Mouse (Mus musculus) lung, embryonic 16.5 days (tissue): Measurements from ENCODE around the gene Ercc1. TPM values are rescaled to one million over a fixed set of nuclear protein-coding genes. Genes with fewer than 3 reads are reported as not detected.
A peak's percentile ranks its signal among the peaks of the same experiment; 100 is the strongest.

ENCODE experiments used
- ATAC-seq: fragments of 200-750 bp; cut with Nextera tagmentation; 2 replicates; pipeline ENCODE4 v1.8.0; 2017; ENCODE audit warnings: low read depth, mild to moderate bottlenecking, moderate library complexity
- H3K27ac ChIP-seq: fragments of 300-500 bp; sonication (generic); 2 replicates; pipeline ENCODE4 v1.5.1; 2014; ENCODE audit warnings: mild to moderate bottlenecking, control low read depth, low read length
- H3K27me3 ChIP-seq: fragments of 300-500 bp; sonication (generic); 2 replicates; pipeline ENCODE4 v1.6.1; 2014; ENCODE audit warnings: low read depth, low read length, mixed read lengths; ENCODE audit not compliant: control insufficient read depth, insufficient read depth
- H3K36me3 ChIP-seq: fragments of 300-500 bp; sonication (generic); 2 replicates; pipeline ENCODE4 v1.6.1; 2014; ENCODE audit warnings: low read length; ENCODE audit not compliant: control insufficient read depth, insufficient read depth
- H3K4me1 ChIP-seq: fragments of 300-500 bp; sonication (generic); replicated peaks from 2 replicates; pipeline ENCODE4 v1.6.1; 2014; ENCODE audit warnings: low read length, mixed read lengths; ENCODE audit not compliant: control insufficient read depth, insufficient read depth
- H3K4me2 ChIP-seq: fragments of 300-500 bp; sonication (generic); 2 replicates; pipeline ENCODE4 v1.6.1; 2014; ENCODE audit warnings: low read depth, low read length, control low read depth
- H3K4me3 ChIP-seq: fragments of 300-500 bp; sonication (generic); 2 replicates; pipeline ENCODE4 v1.5.1; 2014; ENCODE audit warnings: mild to moderate bottlenecking, low read length, control low read depth
- H3K9ac ChIP-seq: fragments of 300-500 bp; sonication (generic); 2 replicates; pipeline ENCODE4 v1.6.1; 2014; ENCODE audit warnings: low read length, control low read depth
- H3K9me3 ChIP-seq: fragments of 300-500 bp; sonication (generic); 2 replicates; pipeline ENCODE4 v1.6.1; 2016; ENCODE audit warnings: low read length; ENCODE audit not compliant: control insufficient read depth
- WGBS: fragments of 180-500 bp; shearing (Covaris S2); extraction: QIAGEN DNeasy Blood & Tissue Kit; methylation state at CpG from one replicate; pipeline ENCODE4 v1.1.7; 2014; 5-methylcytosine and 5-hydroxymethylcytosine counted together
- polyA plus RNA-seq: library from polyadenylated mRNA; unstranded; fragments of >200 nt; fragmentation: Nextera tagmentation; extraction: Ambion mirVana; gene quantifications from 2 replicates; pipeline ENCODE4 v1.2.1, GENCODE M21; 2015

Ercc1 gene
- polyA plus RNA-seq, 1 experiment from 2014 or later: 79.9 TPM

DNA sequence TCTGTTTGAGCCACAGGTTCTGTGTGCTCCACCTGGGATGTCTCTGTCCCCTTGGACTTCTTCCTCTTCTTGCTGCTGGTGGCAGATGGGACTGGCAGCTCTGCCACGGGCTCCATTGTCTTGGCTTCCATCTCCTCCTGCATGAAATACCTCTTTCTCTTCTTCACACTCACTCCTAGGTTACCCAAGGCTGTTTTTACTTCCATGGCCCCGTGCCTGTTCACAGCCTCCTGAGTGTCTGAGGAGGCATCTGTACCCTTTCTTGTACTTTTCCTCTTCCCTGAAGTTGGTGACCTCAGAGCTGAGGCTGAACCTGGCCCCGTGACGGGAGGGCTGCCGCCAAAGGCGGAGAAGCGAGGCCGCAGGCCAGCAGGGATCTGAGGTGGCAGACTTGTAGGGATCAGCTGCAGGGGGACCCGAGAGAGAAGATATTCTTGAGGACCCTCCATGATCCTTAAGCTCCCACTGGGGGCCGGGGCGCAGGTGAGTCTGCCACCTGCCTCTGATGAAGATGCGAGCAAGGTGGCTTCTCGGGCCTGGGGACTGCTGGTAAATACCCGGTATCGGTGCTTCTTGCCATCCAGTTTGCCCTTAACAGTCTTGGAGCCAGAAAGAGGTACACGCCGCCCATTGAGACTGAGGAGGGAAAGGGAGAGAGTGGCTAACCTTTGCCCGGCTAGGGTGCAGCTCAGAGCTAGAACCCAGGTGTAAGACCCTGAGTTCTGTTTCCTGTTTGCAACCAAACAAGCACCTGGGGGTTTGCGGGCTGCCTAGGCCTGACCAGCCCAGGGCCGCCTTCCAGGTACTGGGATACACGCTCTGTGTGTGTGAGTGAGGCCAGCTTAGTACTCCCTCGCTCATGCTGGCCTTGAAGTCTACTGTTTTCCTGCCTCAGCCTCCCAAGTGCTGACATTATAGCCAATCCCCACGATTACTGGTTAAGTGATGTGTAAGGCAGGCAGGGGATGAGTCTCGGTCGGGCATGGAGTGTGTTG is 13.1 kb downstream of the Ercc1 start:
- Histone ChIP-seq H3K9ac (no peak overlapping the region), H3K4me1 (peaks cover 9% of the 10 kb centered on the region)
- 87% methylated on average over 25 of the region's 25 CpGs for WGBS

GRCm38 (mm10) chr7:19358634-19359033 is 14.1 kb downstream of the Ercc1 start:
- Histone ChIP-seq H3K27ac (no peak overlapping the region), H3K4me2 (peak overlapping the region; percentile 94), H3K4me1 (peaks cover 9% of the 10 kb centered on the region), H3K4me3 (peak overlapping the region; percentile 73), H3K36me3 (0 out of 2 replicates have a peak, but pooled peaks cover 3% of the 10 kb centered on the region), H3K9ac (peak overlapping the region; percentile 71), H3K9me3 (no peaks in the 10 kb centered on the region), H3K27me3 (no peaks in the 10 kb centered on the region)
- 9% methylated on average over 13 of the region's 13 CpGs for WGBS
- ATAC-seq: no peak

More for the DNA sequence above, 13.1 kb downstream of the Ercc1 start:
- no peaks in the 10 kb centered on the region for H3K9me3 ChIP-seq
- H3K4me2 ChIP-seq: peak overlapping the region; percentile 94; the same call in 1 of the 2 replicates
- no peaks in the 10 kb centered on the region for H3K27me3 ChIP-seq
- peaks cover 9% of the 10 kb centered on the region for H3K36me3 ChIP-seq
- ATAC-seq: no peak
- H3K27ac ChIP-seq: no peak overlapping the region
- H3K4me3 ChIP-seq: no peak overlapping the region

- WGBS: under 1% methylated on average over 31 of the region's 31 CpGs
- H3K9ac ChIP-seq: peak within 1 kb of the TSS; percentile 71
- peaks cover 9% of the 10 kb centered on the region for H3K4me1 ChIP-seq
- no peaks in the 10 kb centered on the region for H3K9me3 ChIP-seq
- peak within 1 kb of the TSS; percentile 73 for H3K27ac ChIP-seq
- peak; percentile 71 for ATAC-seq
- H3K4me3 ChIP-seq: peak within 1 kb of the TSS; percentile 73
- 0 out of 2 replicates have a peak, but pooled peaks cover 3% of the 10 kb centered on the region for H3K36me3 ChIP-seq
- H3K27me3 ChIP-seq: no peaks in the 10 kb centered on the region
- H3K4me2 ChIP-seq: peak within 1 kb of the TSS; percentile 94
Observed at GRCm38 (mm10) chr7:19359299-19359891, 14.8 kb downstream of the Ercc1 start, which contains the start of the genes Cd3eap and Ppp1r13l. Cd3eap (minus strand) TSS chr7:19359483. Ppp1r13l (plus strand) TSS chr7:19359749.

DNA sequence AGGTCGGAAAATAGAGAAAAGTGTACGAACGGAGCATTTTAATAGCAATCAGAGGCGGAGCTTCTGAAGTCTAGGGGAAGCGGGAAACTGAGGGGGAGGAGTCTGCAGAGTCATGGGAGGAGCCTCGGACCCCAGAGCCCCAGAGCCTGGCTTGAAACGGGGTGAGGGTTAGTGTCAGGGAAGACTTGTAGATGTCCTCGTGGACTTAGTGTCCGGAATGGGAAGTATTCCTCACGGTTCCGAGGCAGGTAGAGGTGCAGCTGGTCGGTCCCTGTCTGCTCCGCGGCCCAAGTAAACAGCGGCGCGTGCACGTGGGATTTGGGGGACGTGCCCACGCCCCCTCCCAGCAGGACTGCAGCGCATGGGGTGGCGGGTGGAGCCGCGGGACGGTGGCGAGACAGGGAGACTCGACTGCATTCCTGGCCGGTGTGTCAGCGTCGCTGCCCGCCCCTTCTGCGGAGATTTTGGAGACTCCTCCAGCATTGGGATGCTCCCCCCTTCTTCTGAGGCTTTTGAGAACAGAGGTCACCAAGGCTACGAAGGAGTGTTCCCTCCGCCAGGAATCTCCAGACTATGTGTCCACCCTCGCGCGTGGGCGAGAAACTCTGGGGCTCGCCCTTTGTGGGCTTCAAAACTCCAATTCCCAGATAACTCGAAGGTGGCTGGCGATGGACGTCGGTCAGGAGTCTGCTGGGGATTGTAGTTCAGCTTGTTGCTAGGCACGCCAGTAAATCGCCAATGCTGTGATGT is 15.5 kb downstream of the Ercc1 start:
- WGBS: under 1% methylated on average over 45 of the region's 45 CpGs
- peak overlapping the region; percentile 73 for H3K27ac ChIP-seq
- H3K4me2 ChIP-seq: peak overlapping the region; percentile 94
- ATAC-seq: peak; percentile 74
- H3K36me3 ChIP-seq: 0 out of 2 replicates have a peak, but pooled peaks cover 3% of the 10 kb centered on the region
- peaks cover 9% of the 10 kb centered on the region for H3K4me1 ChIP-seq
- no peaks in the 10 kb centered on the region for H3K27me3 ChIP-seq
- H3K9me3 ChIP-seq: no peaks in the 10 kb centered on the region
- H3K4me3 ChIP-seq: peak overlapping the region; percentile 73
- peak overlapping the region; percentile 71 for H3K9ac ChIP-seq

GRCm38 (mm10) chr7:19360944-19361343 is 16.4 kb downstream of the Ercc1 start:
- H3K36me3 ChIP-seq: 0 out of 2 replicates have a peak, but pooled peaks cover 3% of the 10 kb centered on the region
- no peaks in the 10 kb centered on the region for H3K9me3 ChIP-seq
- no peaks in the 10 kb centered on the region for H3K27me3 ChIP-seq
- H3K4me3 ChIP-seq: peak overlapping the region; percentile 73
- H3K4me2 ChIP-seq: peak overlapping the region; percentile 94
- peak; percentile 81 for ATAC-seq
- peaks cover 9% of the 10 kb centered on the region for H3K4me1 ChIP-seq
- H3K9ac ChIP-seq: peak overlapping the region; percentile 73
- WGBS: under 1% methylated on average over 27 of the region's 27 CpGs
- H3K27ac ChIP-seq: peak overlapping the region; percentile 10; the same call in 1 of the 2 replicates

DNA sequence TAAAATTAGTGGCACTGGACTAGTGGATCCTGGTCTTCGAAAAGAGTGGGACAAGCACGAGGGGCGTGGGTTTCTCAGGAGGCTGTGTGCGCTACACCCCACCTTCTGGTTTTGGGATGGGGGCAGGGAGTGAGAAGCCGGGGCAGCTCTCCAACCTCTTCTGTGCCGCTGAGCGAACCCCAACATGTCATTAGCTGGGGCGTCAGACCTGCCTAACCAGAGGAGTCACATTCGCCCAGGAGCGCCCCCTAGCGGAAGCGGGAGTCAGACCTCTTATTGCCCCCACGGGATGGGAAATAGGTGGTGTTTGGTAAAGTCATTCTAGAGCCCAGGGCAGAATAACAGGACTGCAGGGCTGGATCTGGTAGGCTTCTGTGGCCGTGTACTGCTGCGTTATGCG is 17.1 kb downstream of the Ercc1 start:
- ATAC-seq: no peak
- Histone ChIP-seq H3K4me1 (peaks cover 9% of the 10 kb centered on the region), H3K4me2 (peak overlapping the region; percentile 94), H3K36me3 (no peaks in the 10 kb centered on the region), H3K27ac (no peak overlapping the region), H3K9ac (peak overlapping the region; percentile 73), H3K4me3 (peak overlapping the region; percentile 73), H3K27me3 (no peaks in the 10 kb centered on the region), H3K9me3 (no peaks in the 10 kb centered on the region)
- WGBS: 11% methylated on average over 16 of the region's 16 CpGs

- 25% methylated on average over 4 of the region's 4 CpGs for WGBS
- no peaks in the 10 kb centered on the region for H3K27me3 ChIP-seq
- peak overlapping the region; percentile 94; the same call in 1 of the 2 replicates for H3K4me2 ChIP-seq
- ATAC-seq: no peak
- no peak overlapping the region for H3K4me3 ChIP-seq
- H3K27ac ChIP-seq: no peak overlapping the region
- H3K9ac ChIP-seq: no peak overlapping the region
- H3K4me1 ChIP-seq: peaks cover 9% of the 10 kb centered on the region
- H3K9me3 ChIP-seq: no peaks in the 10 kb centered on the region
- no peaks in the 10 kb centered on the region for H3K36me3 ChIP-seq
Observed at GRCm38 (mm10) chr7:19362276-19362675, 17.7 kb downstream of the Ercc1 start.

- WGBS: 2% methylated on average over 18 of the region's 18 CpGs
- Histone ChIP-seq H3K27ac (no peak overlapping the region), H3K27me3 (no peaks in the 10 kb centered on the region), H3K9ac (no peak overlapping the region), H3K4me2 (no peak overlapping the region), H3K4me3 (no peak overlapping the region), H3K4me1 (peaks cover 7% of the 10 kb centered on the region), H3K36me3 (no peaks in the 10 kb centered on the region), H3K9me3 (no peaks in the 10 kb centered on the region)
- ATAC-seq: no peak
Observed at GRCm38 (mm10) chr7:19363881-19364280, 19.3 kb downstream of the Ercc1 start.
